Mouse (Mus musculus) CH12.LX (cell line): ENCODE measurements around the gene Kcnb1. TPM values are rescaled to one million over a fixed set of nuclear protein-coding genes. Genes with fewer than 3 reads are reported as not detected.

Source experiments
- DNase-seq: peaks from one replicate; pipeline ENCODE4 v3.0.0-alpha.2; 2013; ENCODE audit errors: extremely low read depth
- H3K27ac ChIP-seq: 2 replicates; pipeline ENCODE4 v1.5.1; 2012; ENCODE audit warnings: low read depth, mild to moderate bottlenecking, control low read depth, moderate library complexity; ENCODE audit not compliant: insufficient read depth
- H3K27me3 ChIP-seq: replicated peaks from 2 replicates; pipeline ENCODE3; 2012; ENCODE audit warnings: inconsistent platforms
- H3K36me3 ChIP-seq, 2 experiments: replicated peaks in 1 of 2; 2 replicates each; pipeline versions ENCODE3 to v1.6.1; 2012; ENCODE audit warnings: inconsistent platforms in 1 of 2, low read length in 1 of 2, mild to moderate bottlenecking in 1 of 2, mixed read lengths in 1 of 2, moderate library complexity in 1 of 2; ENCODE audit not compliant: control insufficient read depth in 1 of 2, insufficient read depth in 1 of 2
- H3K4me1 ChIP-seq, 2 experiments: 2 replicates each; pipeline ENCODE4 v1.6.1; 2012; ENCODE audit warnings: inconsistent platforms in 1 of 2, moderate library complexity in 1 of 2; ENCODE audit not compliant: insufficient read depth in 2 of 2, control insufficient read depth in 1 of 2
- H3K4me2 ChIP-seq: 2 replicates; pipeline ENCODE4 v1.6.1; 2012; ENCODE audit warnings: low read depth, mild to moderate bottlenecking, control low read depth; ENCODE audit not compliant: poor library complexity, insufficient read depth, severe bottlenecking
- H3K4me3 ChIP-seq, 3 experiments: fragments of 150-350 bp in 1 of 3; sonication (generic) in 1 of 3; replicated peaks in 1 of 3; 2 replicates each; pipeline versions ENCODE3 to v1.5.1; 2011 to 2012; ENCODE audit warnings: low read depth in 2 of 3, low read length in 2 of 3, mild to moderate bottlenecking in 2 of 3, moderate library complexity in 2 of 3, control low read depth in 1 of 3, improper control_type of control experiment in 1 of 3, inconsistent platforms in 1 of 3, mixed read lengths in 1 of 3; ENCODE audit not compliant: poor library complexity in 1 of 3
- H3K79me2 ChIP-seq: replicated peaks from 2 replicates; pipeline ENCODE4 v1.6.1; 2012; ENCODE audit warnings: mild to moderate bottlenecking, moderate library complexity; ENCODE audit not compliant: control insufficient read depth, poor library complexity, insufficient read depth, severe bottlenecking; ENCODE audit errors: extremely low read depth
- H3K9ac ChIP-seq: 2 replicates; pipeline ENCODE4 v1.6.1; 2012; ENCODE audit warnings: low read depth, mild to moderate bottlenecking, control low read depth, moderate library complexity; ENCODE audit not compliant: insufficient read depth
- H3K9me3 ChIP-seq: replicated peaks from 2 replicates; pipeline ENCODE3; 2012; ENCODE audit warnings: low read length, inconsistent platforms, mixed read lengths
- BHLHE40 ChIP-seq: IDR thresholded peaks from 2 replicates; pipeline ENCODE4 v1.6.1; 2011; ENCODE audit warnings: mild to moderate bottlenecking, low read depth, low read length, improper control_type of control experiment
- CHD2 ChIP-seq: IDR thresholded peaks from 2 replicates; pipeline ENCODE4 v1.6.1; 2011; ENCODE audit warnings: low read length, improper control_type of control experiment
- CTCF ChIP-seq, 2 experiments: IDR thresholded peaks in 1 of 2; conservative IDR thresholded peaks in 1 of 2; 2 replicates each; pipeline ENCODE4 v1.5.1; 2011 to 2012; ENCODE audit warnings: low read depth in 2 of 2, low read length in 2 of 2, improper control_type of control experiment in 1 of 2, inconsistent platforms in 1 of 2, mild to moderate bottlenecking in 1 of 2, moderate library complexity in 1 of 2
- E2F4 ChIP-seq: IDR thresholded peaks from 2 replicates; pipeline ENCODE4 v1.6.1; 2011; ENCODE audit warnings: low read depth, low read length, improper control_type of control experiment; ENCODE audit not compliant: insufficient replicate concordance
- ELF1 ChIP-seq: IDR thresholded peaks from 2 replicates; pipeline ENCODE4 v1.6.1; 2014; ENCODE audit warnings: low read depth, mild to moderate bottlenecking, inconsistent platforms, low read length, improper control_type of control experiment
- ETS1 ChIP-seq: conservative IDR thresholded peaks from 2 replicates; pipeline ENCODE4 v1.6.1; 2012; ENCODE audit warnings: low read depth, mild to moderate bottlenecking, inconsistent platforms, low read length, improper control_type of control experiment, moderate library complexity
- GABPA ChIP-seq: IDR thresholded peaks from 2 replicates; pipeline ENCODE4 v1.6.1; 2012; ENCODE audit warnings: low read depth, low read length, improper control_type of control experiment, inconsistent platforms; ENCODE audit not compliant: insufficient replicate concordance
- MAZ ChIP-seq: IDR thresholded peaks from 2 replicates; pipeline ENCODE4 v1.6.1; 2012; ENCODE audit warnings: low read depth, mild to moderate bottlenecking, inconsistent platforms, low read length, improper control_type of control experiment, moderate library complexity
- MXI1 ChIP-seq: IDR thresholded peaks from 2 replicates; pipeline ENCODE4 v1.6.1; 2011; ENCODE audit warnings: mild to moderate bottlenecking, low read depth, low read length, improper control_type of control experiment
- MYC ChIP-seq: IDR thresholded peaks from 2 replicates; pipeline ENCODE4 v1.6.1; 2011; ENCODE audit warnings: low read depth, mild to moderate bottlenecking, improper control_type of control experiment, low read length
- POLR2A ChIP-seq: IDR thresholded peaks from 2 replicates; pipeline ENCODE4 v1.6.1; 2011; ENCODE audit warnings: low read depth, mild to moderate bottlenecking, improper control_type of control experiment, low read length
- TBP ChIP-seq: conservative IDR thresholded peaks from 2 replicates; pipeline ENCODE4 v1.6.1; 2011; ENCODE audit warnings: low read depth, low read length, improper control_type of control experiment
- USF1 ChIP-seq: IDR thresholded peaks from 2 replicates; pipeline ENCODE4 v1.6.1; 2014; ENCODE audit warnings: low read depth, mild to moderate bottlenecking, inconsistent platforms, low read length, improper control_type of control experiment
- ZNF384 ChIP-seq: IDR thresholded peaks from 2 replicates; pipeline ENCODE4 v1.6.1; 2012; ENCODE audit warnings: low read depth, low read length, improper control_type of control experiment, inconsistent platforms
- dilution Hi-C: fragments of 300-500 bp; cut with MboI; formaldehyde crosslinking; loops from 2 replicates; pipeline ENCODE4 v1.14.3; 2020; ENCODE audit warnings: low sequenced_read_pairs; ENCODE audit not compliant: extremely low pct_unique_long_range_greater_than_20kb, extremely low pct_ligation_motif_present
- in situ Hi-C: fragments of 300-500 bp; cut with MboI; formaldehyde crosslinking; loops from 3 replicates; pipeline ENCODE4 v1.14.3; 2019; ENCODE audit warnings: low sequenced_read_pairs, low pct_ligation_motif_present, low pct_unique_long_range_greater_than_20kb, mixed read lengths
- polyA plus RNA-seq: library from polyadenylated mRNA; unstranded; fragments of >175 nt; gene quantifications from 2 replicates; pipeline ENCODE4 v1.2.1, GENCODE M21; 2012; ENCODE audit warnings: low read depth; ENCODE audit not compliant: insufficient read length
- total RNA-seq, 2 experiments: library from RNA; depleted of rRNA; stranded (reverse); fragments of 300-350 nt in 1 of 2; fragments of >200 nt in 1 of 2; gene quantifications; 2 replicates each; pipeline ENCODE4 v1.2.3; 2012 to 2014

Gene Kcnb1
- total and polyA plus RNA-seq, 3 experiments, result 2.5 to 6.6 (median 5.1) TPM

DNA sequence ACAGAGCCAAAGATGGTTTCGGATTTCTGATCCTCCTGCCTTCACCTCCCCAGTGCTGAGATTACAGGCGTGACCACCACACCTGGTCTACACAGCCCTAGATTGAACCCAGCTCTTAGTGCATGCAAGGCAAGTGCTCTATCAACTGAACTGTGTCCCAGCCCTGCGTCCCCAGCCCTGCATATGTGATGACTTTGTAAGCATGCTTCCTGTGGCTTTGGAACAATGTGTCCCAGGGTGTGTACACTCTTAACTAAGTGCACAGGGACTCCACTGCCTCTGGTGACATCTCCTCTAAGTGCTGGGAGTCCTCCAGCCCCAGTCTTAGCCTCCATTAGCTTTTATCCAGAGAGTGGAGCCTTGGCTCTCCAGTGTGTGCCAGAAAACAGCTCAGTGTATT, 3.4 kb upstream of the Kcnb1 start (continued):
- TF ChIP-seq CTCF (conservative IDR thresholded peaks at IDR 0.05 in 1 of 2, IDR thresholded peaks at IDR 0.05 in 1 of 2; ENCODE audit: low read depth in 2 of 2, low read length in 2 of 2), result no peak

DNA sequence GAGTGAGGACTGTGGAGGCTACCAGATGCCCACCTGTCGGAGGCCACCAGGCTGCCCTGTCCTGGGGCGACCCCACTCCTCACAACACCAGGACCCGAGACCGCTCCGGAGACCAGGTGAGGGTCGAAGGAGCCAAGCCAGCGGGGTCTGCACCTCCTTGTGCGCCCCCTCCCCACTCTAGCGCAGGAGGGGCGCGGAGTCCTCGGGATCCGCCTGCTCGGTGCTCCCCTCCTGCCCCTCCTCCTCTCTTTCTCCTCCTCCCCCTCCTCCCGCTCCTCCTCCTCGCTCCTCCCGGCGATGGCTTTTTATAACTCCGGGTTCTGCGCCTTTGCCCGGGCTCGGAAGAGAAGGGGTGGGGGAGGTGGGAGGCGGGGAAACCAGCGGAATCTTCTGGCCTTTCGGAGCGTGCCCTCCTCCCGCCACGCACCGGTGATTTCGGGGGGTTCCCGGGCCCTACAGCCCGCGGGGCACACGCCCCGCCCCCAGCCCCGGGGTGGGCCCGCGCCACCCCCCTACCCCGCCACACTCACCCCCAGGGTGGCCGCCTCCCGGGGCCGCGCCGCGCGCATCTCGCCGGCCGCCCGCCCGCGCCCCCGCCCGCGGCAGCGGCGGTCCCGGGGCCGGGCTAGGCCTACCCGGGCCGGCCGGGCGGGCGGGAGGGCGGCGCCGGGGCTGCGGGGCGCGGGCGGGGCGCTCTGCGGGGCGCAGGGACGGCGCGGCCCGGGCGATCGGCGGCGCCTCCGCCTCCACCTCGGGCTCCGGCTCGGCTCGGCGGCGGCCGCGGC, 472 bp downstream of the Kcnb1 start:
- in situ Hi-C loops (no loop called here), dilution Hi-C loops (no loop called here)
- TF ChIP-seq BHLHE40, result no peak

DNA sequence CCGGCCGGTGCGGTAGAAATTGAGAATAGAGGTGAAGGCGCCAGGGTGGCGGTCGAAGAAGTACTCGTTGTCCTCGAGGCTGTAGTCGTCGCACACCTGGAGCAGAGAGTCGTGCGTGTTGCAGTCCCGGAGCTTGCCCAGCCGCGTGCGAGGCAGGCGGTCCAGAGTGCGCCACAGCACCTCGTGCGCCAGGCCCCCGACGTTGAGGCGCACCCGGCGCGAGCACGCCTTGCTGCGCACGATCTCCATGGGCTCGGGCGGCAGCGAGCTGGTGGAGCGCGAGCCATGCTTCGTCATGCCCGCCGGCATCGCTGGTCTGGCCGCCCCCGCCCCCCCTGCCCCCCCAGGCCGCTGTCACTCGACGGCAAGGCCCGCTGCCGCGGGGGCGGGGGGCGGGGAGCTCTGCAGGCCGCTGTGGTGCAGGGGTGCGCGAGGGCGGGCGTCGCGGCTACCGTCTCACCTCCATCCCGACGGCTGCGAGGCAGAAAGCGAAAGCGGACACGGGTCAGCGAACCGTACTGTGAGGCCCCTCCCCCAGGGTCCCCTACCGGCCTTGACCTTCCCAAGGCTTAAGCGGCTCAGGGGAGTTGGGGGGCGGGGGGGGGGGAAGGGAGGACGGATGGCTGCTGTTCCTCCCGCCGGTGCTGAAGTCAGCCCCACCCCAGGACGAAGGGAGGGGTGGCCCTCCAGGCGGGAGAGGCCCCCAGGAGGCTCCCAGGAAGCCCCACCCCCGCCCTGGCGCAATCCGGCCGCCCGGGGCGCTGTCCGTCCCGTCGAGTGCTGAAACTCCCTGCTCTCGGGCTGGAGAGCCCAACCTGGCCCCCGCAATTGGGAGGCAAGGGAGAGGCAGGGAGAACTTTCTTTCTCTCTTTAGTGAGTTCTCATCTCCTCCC, 1.4 kb downstream of the Kcnb1 start:
- no peak overlapping the region for H3K27ac ChIP-seq
- TF ChIP-seq MAZ (no peak), MYC (no peak), ELF1 (no peak), MXI1 (no peak), ETS1 (no peak), CTCF (conservative IDR thresholded peaks at IDR 0.05 in 1 of 2, IDR thresholded peaks at IDR 0.05 in 1 of 2; ENCODE audit: low read depth in 2 of 2, low read length in 2 of 2) (no peak), CHD2 (no peak), ZNF384 (no peak), TBP (no peak), GABPA (no peak), POLR2A (no peak), USF1 (no peak), E2F4 (no peak)
- peaks cover 4% of the 10 kb centered on the region for H3K9me3 ChIP-seq
- H3K27me3 ChIP-seq, result peaks cover 23% of the 10 kb centered on the region
- H3K4me2 ChIP-seq, result no peak overlapping the region
- no peaks in the 10 kb centered on the region for H3K79me2 ChIP-seq
- dilution Hi-C loops (no loop called here), in situ Hi-C loops (no loop called here)
- H3K36me3 ChIP-seq, result peaks cover 0 to 25% of the 10 kb centered on the region in 2 experiments
- DNase-seq, result no peak
- peaks cover 2 to 19% of the 10 kb centered on the region in 2 experiments for H3K4me1 ChIP-seq
- H3K9ac ChIP-seq, result no peak overlapping the region
- H3K4me3 ChIP-seq, result peak overlapping the region in 1 of 3 experiments; percentile 37

More for the DNA sequence above, 472 bp downstream of the Kcnb1 start:
- no peak overlapping the region for H3K27ac ChIP-seq
- peak; percentile 31 for DNase-seq
- peak overlapping the region in 2 of 3 experiments; percentile 42 to 55 for H3K4me3 ChIP-seq
- H3K36me3 ChIP-seq, result peaks cover 0 to 24% of the 10 kb centered on the region in 2 experiments
- peaks cover 4% of the 10 kb centered on the region for H3K9me3 ChIP-seq
- H3K4me2 ChIP-seq, result peak overlapping the region; percentile 53; the same call in 1 of the 2 replicates
- peak overlapping the region; percentile 60; the same call in 1 of the 2 replicates for H3K9ac ChIP-seq
- H3K4me1 ChIP-seq, result peaks cover 2 to 19% of the 10 kb centered on the region in 2 experiments
- peaks cover 23% of the 10 kb centered on the region for H3K27me3 ChIP-seq
- no peaks in the 10 kb centered on the region for H3K79me2 ChIP-seq
